In genomic region chr7:126066777-126067176, GRCm38 (mm10) we compare ENCODE assay signal across 9 mouse cellular contexts. TPM values are rescaled to one million over a fixed set of nuclear protein-coding genes. Genes with fewer than 3 reads are reported as not detected.
DNase-seq lines count a peak whose midpoint lies in the region; ATAC-seq and TF ChIP-seq lines count a peak whose summit lies in the region.
"Had no signal": no experiment of that assay in that cellular context is flagged by ENCODE, and none has a peak within 500 bp of the region (broad histone marks: within the 10 kb centered on the region; RNA-seq: fewer than 3 reads in every experiment).

No protein-coding gene starts in this region.

- no peaks in the 10 kb centered on the region for H3K9me3 ChIP-seq in heart, embryonic 11.5 days (replicated peaks; ENCODE audit: control insufficient read depth, low read length)
- H3K9me3 ChIP-seq: neural tube, embryonic 12.5 days had no signal

- TF ChIP-seq CTCF in heart, adult 2 months (IDR thresholded peaks at IDR 0.05), result no peak
- TF ChIP-seq CTCF in thymus, adult 2 months (IDR thresholded peaks at IDR 0.05; ENCODE audit: borderline replicate concordance, control insufficient read depth, extremely low read depth, insufficient read depth, low read length, poor library complexity), result no peak

- peak; percentile 72 to 74 for DNase-seq in heart, adult 2 months
- DNase-seq in urinary bladder, postnatal 14 days (ENCODE audit: low spot score), result peak; percentile 56
- no peak for DNase-seq in urinary bladder, postnatal 10 days (ENCODE audit: low spot score)
- DNase-seq in heart, postnatal 10 days, result peak; percentile 77 to 82
- peak; percentile 46 for DNase-seq in right cerebral cortex, postnatal 14 days
- no peak for DNase-seq in spleen, postnatal 36 days (ENCODE audit: low spot score in 2 of 2)
- DNase-seq in thymus, adult 2 months, result no peak

- no peaks in the 10 kb centered on the region for H3K36me3 ChIP-seq in heart, adult 2 months (ENCODE audit: control insufficient read depth, insufficient read depth, low read length)
- H3K36me3 ChIP-seq in heart, embryonic 11.5 days (ENCODE audit: control insufficient read depth, insufficient read depth, low read length), result no peaks in the 10 kb centered on the region
- no peaks in the 10 kb centered on the region for H3K36me3 ChIP-seq in thymus, adult 2 months (ENCODE audit: control insufficient read depth, insufficient read depth, low read length)
- H3K36me3 ChIP-seq: neural tube, embryonic 12.5 days had no signal

- H3K4me2 ChIP-seq in heart, embryonic 11.5 days, result no peak overlapping the region
- H3K4me2 ChIP-seq: neural tube, embryonic 12.5 days had no signal

- H3K79me2 ChIP-seq in heart, adult 2 months (replicated peaks; ENCODE audit: control insufficient read depth, insufficient read depth, low read length), result no peaks in the 10 kb centered on the region

- H3K9ac ChIP-seq in heart, adult 2 months (ENCODE audit: low read depth, low read length), result peak overlapping the region; percentile 38; the same call in 1 of the 2 replicates
- no peak overlapping the region; the same call in 1 of the 2 replicates for H3K9ac ChIP-seq in heart, embryonic 11.5 days (ENCODE audit: low read depth, low read length)
- H3K9ac ChIP-seq: neural tube, embryonic 12.5 days had no signal

- WGBS in heart, adult 2 months, result 23% methylated on average over 14 of the region's 14 CpGs
- WGBS in heart, embryonic 11.5 days (ENCODE audit: insufficient replicate concordance), result 50% methylated on average over 14 of the region's 14 CpGs
- 79% methylated on average over 14 of the region's 14 CpGs for WGBS in thymus, adult 2 months

- no peak for TF ChIP-seq POLR2A in heart, adult 2 months (IDR thresholded peaks at IDR 0.05; ENCODE audit: insufficient read depth, low read depth, low read length)
- TF ChIP-seq POLR2A in thymus, adult 2 months (IDR thresholded peaks at IDR 0.05; ENCODE audit: control insufficient read depth, extremely low read depth, insufficient read depth, low read length, poor library complexity), result no peak

- no peak for ATAC-seq in heart, embryonic 11.5 days (replicated peaks; ENCODE audit: insufficient number of reproducible peaks, low FRiP score, low TSS enrichment)

- H3K27me3 ChIP-seq in heart, adult 2 months (ENCODE audit: control insufficient read depth, insufficient read depth, low read length), result no peaks in the 10 kb centered on the region
- H3K27me3 ChIP-seq in heart, embryonic 11.5 days (ENCODE audit: control insufficient read depth, insufficient read depth, low read length), result no peaks in the 10 kb centered on the region
- no peaks in the 10 kb centered on the region for H3K27me3 ChIP-seq in thymus, adult 2 months (ENCODE audit: control insufficient read depth, insufficient read depth, low read length)
- H3K27me3 ChIP-seq: neural tube, embryonic 12.5 days had no signal

- H3K27ac ChIP-seq in heart, adult 2 months, result peak overlapping the region; percentile 67
- H3K27ac ChIP-seq in heart, embryonic 11.5 days (ENCODE audit: low read depth, low read length), result no peak overlapping the region
- H3K27ac ChIP-seq in thymus, adult 2 months (ENCODE audit: control insufficient read depth, insufficient read depth, low read length), result no peak overlapping the region
- H3K27ac ChIP-seq: neural tube, embryonic 12.5 days had no signal

- no peak for TF ChIP-seq EP300 in heart, adult 2 months (IDR thresholded peaks at IDR 0.05; ENCODE audit: insufficient read depth, low read depth, low read length)

- no peak overlapping the region for H3K4me3 ChIP-seq in heart, adult 2 months
- no peak overlapping the region for H3K4me3 ChIP-seq in heart, embryonic 11.5 days (ENCODE audit: low read depth, low read length)
- H3K4me3 ChIP-seq in thymus, adult 2 months (ENCODE audit: control insufficient read depth, insufficient read depth, low read length), result no peak overlapping the region
- H3K4me3 ChIP-seq: neural tube, embryonic 12.5 days had no signal

- H3K4me1 ChIP-seq in heart, adult 2 months (ENCODE audit: control insufficient read depth, insufficient read depth, low read length), result no peaks in the 10 kb centered on the region
- peaks cover 18% of the 10 kb centered on the region for H3K4me1 ChIP-seq in heart, embryonic 11.5 days (ENCODE audit: control insufficient read depth, insufficient read depth, low read length)
- H3K4me1 ChIP-seq in thymus, adult 2 months (replicated peaks; ENCODE audit: control insufficient read depth, insufficient read depth, low read length), result no peaks in the 10 kb centered on the region

- intact Hi-C loops in heart, adult 2 months (cut with DNase I), result no loop called here
- intact Hi-C loops in heart, postnatal 10 days (cut with DNase I), result no loop called here

RNA-seq across cellular contexts. Expression of gene Gsg1l, which starts 15.4 kb away (rescaled TPM):
- total RNA-seq in heart, adult 2 months (2021), result 10 to 100 TPM; 10.5 to 12.6 TPM
- 11.3 and 20.2 TPM in 2 replicates for polyA plus RNA-seq in heart, adult 2 months (2012; rRNA removed)
- polyA plus RNA-seq in heart, embryonic 11.5 days (2014; fragmentation: Nextera tagmentation; extraction: Ambion mirVana), result 6.4 and 9.1 TPM in 2 replicates
- 10 to 100 TPM; 12.1 to 13.3 TPM for total RNA-seq in heart, postnatal 10 days (2021)
- 0.18 and 0.94 TPM in 2 replicates for polyA plus RNA-seq in thymus, adult 2 months (2012; rRNA removed)

Comparison
In these comparisons a context has a peak if more than half of its experiments do, and no peak if none do; other contexts are left out.
1. DNase-seq: peak in heart, adult 2 months (2 of 2), urinary bladder, postnatal 14 days (single experiment), heart, postnatal 10 days (2 of 2) and right cerebral cortex, postnatal 14 days (single experiment); none in urinary bladder, postnatal 10 days (single experiment), spleen, postnatal 36 days (0 of 2) and thymus, adult 2 months (single experiment).